Mouse (Mus musculus): ENCODE results near the gene Slc25a36.

Gene Slc25a36

DNA sequence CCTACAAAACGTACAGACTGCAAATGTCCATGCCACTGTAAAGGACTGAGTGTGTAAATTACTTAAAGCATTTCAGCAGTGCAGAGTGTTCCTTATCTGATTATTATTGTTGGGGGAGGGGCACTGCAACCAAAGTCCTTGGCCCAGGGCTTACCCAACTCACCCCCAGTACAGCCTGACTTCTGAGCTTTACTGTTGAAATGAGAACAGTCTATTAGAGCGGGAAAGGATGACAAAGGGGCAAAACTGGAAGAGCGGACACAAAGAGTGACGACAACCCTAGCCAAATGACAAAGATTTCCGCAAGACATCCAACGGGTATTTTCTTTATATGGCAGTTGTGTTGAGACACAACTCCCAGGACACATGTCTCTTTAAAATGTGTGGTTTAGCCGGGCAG lies 1.3 kb upstream of the Slc25a36 start:
- no peak for DNase-seq (ENCODE audit: low spot score in 2 of 2)

DNA sequence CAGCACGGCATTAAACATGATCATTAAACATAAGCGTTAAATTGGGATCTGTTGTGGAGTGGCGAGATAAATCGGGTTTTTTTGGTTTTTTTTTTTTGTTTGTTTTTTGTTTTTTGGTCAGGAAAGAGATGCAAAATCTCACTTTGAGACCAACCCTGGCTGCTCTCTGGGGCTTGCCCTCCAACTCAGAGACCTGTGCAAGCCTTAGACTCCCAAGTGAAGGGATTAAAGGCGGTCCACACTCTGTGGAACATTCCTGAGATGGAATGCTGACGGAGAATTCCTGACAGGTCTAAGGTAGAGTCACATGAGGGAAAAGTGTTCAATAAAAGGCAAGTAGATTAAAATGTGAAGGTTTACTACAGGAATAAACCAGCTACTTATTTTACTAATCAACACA lies 549 bp upstream of the Slc25a36 start:
- no peak for DNase-seq (ENCODE audit: low spot score in 2 of 2)

DNA sequence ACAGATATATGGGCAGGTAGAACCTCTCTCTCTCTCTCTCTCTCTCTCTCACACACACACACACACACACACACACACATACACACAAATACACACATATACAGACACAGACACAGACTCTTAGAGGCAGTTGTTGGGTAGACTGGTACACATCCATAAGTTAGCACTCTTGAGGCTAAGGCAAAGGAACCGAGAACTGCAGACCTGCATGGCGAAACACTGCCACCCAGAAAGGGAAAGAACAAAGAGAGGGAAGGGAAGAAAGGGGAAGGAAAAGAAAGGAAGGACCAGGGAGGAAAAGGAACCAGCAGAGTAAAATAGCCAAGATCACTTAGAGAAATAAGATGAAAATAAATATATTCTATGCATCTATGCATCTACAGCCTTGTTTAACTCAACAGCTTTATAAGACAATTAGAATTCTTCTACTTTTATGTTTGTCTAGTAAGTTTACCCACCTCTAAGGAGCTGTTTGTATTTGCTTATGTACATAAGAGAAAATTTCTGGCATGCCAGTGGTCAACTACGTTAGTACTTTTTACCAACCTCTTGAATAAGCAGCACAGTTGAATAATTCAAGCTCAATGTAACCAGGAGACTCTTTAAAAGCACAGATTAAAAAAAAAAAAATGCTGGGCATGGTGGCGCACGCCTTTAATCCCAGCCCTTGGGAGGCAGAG lies 4.3 kb downstream of the Slc25a36 start:
- no peak for DNase-seq (ENCODE audit: low spot score in 2 of 2)

DNA sequence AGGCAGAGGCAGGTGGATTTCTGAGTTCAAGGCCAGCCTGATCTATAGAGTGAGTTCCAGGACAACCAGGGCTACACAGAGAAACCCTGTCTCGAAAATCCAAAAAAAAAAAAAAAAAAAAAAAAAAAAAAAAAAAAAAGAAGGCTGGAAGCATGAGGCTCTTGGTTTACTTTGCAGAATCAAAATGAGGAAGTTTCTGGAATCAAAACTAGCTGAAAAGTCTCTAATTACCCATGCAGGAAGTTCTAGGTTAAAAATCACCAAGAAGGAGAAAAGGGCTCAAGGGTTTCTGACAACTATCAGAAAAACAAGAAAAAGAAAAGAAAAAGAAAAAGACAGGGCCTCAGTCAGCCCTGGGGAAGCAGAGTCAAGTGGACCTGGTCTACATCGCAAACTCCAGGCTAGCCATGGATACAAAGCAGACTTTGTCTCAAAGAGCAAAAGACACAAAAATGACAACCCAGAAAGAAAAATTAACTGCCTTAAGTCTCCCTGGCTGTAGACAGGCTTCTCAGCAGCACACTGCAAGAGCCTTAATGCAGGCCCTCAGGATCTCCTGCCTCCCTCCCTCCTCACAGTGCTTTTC lies 5.5 kb downstream of the Slc25a36 start:
- DNase-seq (ENCODE audit: low spot score in 2 of 2) = no peak

DNA sequence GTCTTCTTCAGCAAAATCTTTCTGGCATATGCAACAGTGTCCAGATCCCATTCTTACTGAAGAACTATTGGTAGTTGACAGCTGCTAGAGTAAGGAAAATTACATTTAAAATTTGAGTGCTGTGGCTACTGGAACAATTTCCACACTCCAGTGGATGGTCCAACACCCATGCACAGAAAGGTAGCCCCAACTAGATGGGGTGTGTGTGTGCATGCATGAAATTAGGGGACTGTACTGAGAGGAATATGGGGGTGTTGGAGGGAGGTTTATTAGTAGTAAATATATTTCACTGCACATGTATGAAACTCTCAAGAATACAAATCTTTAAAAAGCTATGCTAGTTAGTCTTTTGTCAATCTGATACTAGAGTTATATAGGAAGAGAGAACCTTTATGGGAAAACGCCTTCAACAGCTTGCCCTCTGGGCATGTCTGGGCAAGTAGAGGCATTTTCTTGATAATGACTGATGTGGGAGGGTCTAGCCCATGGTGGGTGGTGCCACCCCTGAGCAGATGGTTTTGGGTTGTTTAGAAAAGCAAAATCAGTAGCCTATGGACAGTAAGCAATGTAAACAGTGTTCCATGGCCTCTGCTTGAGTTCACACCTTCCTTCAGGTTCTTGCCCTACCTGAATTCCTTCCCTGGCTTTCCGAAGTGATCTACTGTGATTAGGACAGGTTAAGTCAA lies 7.4 kb downstream of the Slc25a36 start:
- DNase-seq (ENCODE audit: low spot score in 2 of 2) = no peak

DNA sequence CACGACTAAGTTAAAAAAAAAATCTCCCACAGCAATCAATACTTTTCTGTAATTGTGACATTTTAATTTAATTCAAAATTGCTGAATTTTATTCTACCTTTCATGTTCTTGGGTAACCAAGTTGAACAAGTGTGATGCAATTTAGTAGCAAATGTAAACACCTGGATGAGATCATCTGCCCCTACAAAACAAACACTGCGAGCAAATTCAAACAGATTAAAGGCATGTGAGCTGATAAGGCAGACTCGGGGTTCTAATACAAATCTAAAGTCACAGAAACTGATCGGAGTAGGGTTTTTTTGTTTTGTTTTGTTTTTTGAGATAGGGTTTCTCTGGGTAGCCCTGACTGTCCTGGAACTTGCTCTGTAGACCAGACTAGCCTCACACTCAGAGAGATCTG lies 12.0 kb downstream of the Slc25a36 start:
- no peak for DNase-seq (ENCODE audit: low spot score in 2 of 2)

DNA sequence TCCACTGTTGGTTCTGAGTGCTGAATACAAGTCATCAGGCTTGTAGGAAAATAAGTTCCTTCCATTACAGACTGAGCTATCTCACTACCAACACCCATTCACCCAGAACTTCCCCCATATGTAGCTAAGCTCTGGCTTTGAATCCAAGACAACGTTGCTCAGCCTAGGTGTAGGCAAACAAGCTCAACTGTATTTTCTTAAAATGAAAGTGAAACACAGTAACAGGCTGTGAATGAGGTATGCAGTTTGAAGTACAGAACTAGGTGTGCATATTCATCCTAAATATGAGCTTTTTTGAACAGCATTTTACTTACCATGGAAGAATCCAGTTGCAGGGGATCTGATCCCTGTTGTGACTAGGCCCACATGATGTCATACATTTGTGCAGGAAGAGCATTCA lies 14.8 kb downstream of the Slc25a36 start:
- DNase-seq (ENCODE audit: low spot score in 2 of 2) = no peak

DNA sequence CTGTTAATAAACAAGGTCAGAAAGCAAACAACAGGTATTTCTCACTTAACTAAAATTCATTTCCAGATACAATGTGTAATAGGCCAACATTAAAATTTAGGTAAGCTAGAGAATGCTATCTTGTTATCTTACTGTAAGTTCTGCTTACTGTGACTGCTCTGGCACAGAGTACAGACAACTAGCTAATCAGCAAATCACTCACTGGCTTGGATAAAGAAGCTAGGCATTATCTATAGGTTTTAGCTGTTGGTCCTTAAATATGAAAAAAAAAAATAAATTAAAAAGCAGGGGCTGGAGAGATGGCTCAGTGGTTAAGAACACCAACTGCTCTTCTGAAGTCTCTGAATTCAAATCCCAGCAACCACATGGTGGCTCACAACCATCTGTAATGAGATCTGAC lies 23.1 kb downstream of the Slc25a36 start:
- no peak for DNase-seq (ENCODE audit: low spot score in 2 of 2)

DNA sequence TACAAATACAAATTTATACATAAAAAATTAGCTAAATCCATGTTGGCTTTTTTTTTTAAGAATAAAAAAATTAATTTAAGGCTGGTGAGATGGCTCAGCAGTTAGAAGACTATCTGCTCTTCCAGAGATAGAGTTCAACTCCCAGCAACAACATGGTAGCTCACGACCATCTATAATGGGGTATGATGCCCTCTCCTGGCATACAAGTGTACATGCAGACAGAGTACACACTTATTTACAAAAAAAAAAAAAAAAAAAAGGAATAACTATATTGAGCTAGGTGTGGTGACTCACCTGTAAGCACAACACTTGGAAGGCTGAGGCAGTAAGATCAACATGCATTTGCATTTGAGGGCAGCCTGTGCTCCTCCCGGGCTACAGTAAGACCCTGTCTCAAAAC lies 26.3 kb downstream of the Slc25a36 start:
- no peak for DNase-seq (ENCODE audit: low spot score in 2 of 2)

DNA sequence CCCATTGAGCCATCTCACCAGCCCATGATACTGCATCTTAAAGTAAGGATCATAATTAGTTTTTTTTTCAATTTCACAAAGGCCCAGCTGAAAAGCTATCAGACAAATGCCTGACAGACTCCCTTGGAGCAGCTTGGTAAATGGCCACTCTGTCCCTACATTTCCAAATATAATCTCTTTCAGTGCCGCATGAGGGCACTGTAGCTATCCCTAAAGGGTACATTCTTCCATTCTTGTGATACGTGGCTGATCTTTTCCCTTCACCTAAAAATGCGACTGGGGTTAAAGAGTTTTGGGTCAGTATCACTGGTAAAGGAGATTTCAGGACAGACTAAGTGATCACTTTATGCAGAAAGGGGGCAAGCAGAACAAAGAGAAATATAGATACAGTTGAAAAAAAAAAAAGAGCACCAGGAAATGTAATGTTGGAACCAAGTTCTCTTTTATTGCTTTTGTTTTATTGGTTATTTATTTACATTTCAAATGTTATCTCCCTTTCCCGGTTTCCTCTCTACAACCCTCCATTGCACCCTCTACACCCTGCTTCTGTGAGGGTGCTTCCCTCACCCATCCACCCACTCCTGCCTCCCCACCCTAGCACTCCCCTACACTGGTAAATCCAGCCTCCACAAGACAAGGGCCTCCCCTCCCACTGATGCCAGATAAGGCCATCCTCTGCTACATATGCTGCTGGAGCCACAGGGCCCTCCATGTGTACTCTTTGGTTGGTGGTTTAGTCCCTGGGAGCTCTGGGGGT lies 29.7 kb downstream of the Slc25a36 start:
- no peak for DNase-seq (ENCODE audit: low spot score in 2 of 2)

DNA sequence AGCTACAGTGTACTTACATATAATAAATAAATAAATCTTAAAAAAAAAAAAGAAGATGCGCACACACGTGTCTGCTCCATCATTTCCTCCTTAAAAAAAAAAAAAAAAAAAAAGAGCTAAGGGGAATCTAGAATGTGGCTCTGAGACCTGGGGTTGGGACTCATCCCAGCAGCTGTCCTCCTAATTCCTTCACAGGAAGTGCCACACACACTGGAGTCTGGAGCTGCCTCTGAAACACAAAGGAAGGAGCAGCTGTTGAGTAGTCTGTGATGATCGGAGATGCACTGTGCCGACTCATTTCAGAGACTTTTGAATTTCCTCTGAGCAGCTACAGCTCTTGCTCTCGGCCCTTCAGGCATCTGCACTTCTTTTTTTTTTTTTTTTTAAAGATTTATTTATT lies 41.0 kb downstream of the Slc25a36 start:
- no peak for DNase-seq (ENCODE audit: low spot score in 2 of 2)

DNA sequence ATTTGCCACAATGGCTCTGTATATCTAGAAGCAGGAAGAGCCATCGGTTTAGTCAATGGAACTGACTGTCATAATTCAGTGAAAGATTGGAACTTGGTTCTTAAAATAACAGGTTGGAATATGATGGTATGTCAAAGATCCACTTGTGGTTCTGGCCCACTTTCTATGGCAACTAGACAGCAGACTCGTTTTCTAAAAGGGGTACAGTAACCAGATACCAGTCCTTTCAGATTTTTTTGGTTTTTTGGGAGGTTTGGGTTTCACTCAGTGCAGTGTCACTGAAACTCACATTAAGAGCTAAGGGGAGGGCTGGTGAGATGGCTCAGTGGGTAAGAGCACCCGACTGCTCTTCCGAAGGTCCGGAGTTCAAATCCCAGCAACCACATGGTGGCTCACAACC lies 41.5 kb downstream of the Slc25a36 start:
- no peak for DNase-seq (ENCODE audit: low spot score in 2 of 2)

DNA sequence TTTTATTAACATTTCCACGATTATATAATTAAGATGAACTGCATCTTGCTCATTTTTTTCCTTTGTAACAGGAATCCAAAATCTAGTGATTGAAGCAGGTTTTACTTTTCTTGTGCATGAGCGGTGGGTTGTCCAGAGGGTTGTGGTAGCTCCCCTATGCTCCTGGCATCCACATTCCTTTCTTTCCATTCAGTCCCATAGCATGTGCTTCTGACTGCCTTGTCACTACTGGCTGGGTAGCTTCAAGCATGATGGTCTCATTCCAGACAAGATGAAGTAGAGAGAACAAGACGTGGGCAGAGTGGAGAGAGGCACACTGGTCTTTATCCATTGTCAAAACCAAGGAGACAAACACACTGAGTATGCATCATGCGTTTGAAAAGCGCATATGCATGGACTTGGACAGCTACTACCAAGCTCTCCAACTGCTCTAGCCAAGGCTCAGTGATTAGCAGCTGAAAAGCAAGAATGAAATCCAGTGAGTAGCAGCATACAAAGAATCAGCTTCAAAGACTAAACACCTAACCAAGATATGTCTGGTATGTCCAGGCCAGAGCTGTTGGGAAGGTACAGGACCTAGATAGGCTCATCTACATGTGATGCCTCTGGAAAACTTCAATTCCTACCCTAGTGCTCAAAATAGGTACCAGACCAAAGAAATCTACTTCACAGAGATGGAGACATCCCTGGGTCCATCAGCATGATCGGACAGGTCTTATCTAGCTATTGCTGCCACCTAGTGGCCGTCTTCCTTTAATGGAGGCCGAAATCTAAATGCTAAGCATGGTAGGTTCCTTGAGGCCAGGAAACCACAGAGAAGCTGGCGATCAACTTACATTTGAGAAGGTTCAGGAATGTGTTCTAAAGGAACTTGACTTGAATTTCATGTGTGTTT lies 42.5 kb downstream of the Slc25a36 start:
- peak; percentile 91 to 93 for DNase-seq (ENCODE audit: low spot score in 2 of 2)

DNA sequence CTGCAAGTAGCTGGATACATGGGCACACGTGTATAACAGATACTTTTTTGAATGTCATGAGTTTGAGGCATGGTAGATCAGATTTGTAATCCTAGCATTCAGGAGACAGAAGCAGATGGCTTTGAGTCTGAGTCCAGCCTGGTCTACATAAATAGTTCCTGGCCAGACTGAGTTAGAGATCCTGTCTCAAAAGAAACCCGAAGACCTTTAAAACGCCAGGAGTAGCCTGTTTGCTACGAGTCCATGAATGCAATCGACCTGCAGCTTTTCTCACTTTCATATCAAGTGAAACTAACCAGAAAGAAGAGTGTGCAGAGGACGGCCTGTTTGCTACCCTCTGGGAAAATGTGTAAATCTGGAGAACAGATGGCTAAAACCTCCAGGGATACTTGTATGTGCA lies 43.2 kb downstream of the Slc25a36 start:
- no peak for DNase-seq (ENCODE audit: low spot score in 2 of 2)

DNA sequence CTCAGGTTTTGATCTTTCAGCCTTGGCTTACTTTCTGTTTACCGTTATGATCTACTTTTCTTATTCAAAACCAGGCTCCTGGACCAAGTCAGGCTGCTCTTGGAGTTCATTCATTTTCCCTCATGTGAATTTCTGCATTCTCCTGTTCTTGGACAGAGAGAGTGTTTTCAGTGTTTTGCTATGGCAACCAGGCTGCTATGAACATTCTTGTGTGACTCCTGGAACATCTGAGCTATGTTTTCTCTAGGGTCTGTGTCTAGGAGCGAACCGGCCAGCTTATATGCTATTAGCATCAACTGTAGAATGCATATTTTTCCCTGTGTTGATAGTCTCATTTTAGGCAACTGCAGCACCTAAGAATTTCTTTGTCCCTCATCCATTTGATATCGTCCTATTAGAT lies 45.1 kb downstream of the Slc25a36 start:
- DNase-seq (ENCODE audit: low spot score in 2 of 2) = no peak

DNA sequence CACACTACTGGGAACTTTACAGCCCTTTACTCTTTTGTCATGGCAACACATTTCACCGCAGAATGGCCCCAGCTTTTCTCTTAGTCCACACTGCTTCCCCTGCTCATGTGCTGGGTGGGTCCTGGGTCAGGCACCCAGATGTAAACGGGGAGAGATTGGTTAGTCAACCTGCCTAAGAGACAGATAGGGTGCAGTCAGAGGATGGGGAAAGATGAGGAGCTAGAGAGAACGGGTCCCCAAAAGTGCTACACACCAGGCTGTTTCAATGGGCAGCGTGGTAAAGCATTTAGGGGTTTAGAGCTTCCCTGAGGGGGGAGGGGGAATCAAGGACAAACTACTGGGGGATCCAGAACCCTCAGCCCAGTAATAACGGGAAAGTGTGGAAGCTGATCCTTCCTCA lies 45.7 kb downstream of the Slc25a36 start:
- no peak for DNase-seq (ENCODE audit: low spot score in 2 of 2)

DNA sequence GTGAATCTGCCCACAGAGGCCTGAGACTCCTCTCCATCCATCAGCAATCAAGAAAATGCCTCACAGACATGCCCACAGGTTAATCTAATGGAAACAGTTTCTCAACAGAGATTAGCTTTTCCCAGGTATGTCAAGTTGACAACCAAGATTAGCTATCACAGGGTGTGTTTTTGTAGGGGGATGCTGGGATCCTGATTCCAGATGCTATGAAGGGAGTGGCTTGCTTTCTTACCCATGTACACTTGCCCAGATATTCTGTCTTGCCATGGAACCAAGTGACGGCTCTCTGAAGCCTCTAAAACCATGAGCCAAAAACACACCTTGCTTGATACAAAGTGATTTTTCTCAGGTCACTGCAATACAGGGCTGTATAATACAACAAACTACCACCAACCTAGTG lies 46.8 kb downstream of the Slc25a36 start:
- DNase-seq (ENCODE audit: low spot score in 2 of 2) = no peak

DNA sequence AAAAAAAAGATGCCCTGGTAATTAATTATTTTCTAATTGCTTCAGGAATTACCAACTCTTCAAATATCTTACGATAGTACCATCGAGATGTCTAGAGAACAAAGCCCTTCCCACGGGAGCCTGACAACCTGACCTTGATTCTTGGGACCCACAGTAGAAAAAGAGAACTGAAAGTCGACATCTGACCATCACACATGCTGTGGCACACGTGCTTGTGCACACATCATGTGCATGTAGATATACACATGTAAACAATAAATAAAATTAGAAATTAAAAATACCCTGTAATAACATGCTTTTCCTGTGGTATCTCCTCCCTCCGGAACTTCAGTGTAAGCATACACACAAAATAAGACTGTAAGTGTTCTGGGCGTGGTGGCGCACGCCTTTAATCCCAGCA lies 49.3 kb downstream of the Slc25a36 start:
- DNase-seq (ENCODE audit: low spot score in 2 of 2) = no peak

DNA sequence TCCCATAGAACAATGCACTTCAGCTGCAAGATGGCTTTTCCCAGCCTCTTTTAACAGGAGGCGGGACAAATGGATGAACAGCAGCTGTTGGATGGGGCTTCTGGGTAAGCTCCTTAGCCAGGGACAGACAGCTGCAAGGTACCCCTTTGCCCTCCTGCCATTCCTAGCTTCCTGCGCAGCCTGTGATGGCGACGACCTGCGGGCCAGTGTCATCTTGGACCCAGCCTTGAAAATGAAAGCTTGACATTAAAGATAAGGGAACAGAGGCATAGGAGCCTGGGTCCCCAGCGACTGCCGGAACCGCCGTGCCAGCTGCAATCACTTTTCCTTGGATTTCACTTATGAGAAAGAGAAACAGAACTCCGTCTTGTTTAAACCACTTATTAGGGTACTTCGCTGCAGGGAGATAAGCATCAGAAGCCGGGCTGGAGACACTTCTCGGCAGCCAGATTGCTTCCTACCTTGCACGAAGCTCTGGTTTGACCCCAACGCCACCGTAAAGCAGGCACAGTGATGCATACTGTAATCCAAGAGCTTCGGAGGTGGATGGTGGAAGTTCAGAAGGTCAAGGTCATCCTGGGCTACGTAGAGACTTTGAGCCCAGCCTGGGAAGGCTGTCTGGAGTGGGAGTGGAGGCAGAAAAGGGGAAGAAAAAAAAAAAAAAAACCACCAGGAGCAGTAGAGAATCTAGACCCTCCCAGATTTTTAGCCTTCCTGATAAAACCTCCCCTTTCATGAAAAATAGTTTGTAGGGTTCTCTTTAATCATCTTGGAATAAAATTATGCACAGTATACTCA lies 54.2 kb downstream of the Slc25a36 start:
- no peak for DNase-seq (ENCODE audit: low spot score in 2 of 2)

DNA sequence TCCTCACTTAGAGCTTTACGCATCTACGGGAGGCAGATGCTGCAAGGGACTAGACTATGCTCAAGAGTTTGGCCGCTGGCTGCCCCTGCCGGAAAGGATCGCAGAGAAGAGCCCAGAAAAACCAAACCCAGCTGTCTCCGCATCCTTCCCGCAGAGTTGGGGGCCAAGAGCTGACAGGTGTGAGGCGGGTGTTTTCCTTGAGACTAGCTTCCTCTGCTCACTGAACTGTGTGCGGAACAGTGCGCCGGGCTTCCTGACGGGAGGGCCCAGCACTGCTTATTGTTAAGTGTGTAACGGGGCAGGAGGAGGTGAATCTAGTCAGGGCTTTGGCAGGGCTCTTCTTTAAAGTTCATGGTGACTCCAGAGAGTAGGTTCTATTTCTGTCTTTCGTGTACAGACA lies 55.1 kb downstream of the Slc25a36 start:
- no peak for DNase-seq (ENCODE audit: low spot score in 2 of 2)

DNA sequence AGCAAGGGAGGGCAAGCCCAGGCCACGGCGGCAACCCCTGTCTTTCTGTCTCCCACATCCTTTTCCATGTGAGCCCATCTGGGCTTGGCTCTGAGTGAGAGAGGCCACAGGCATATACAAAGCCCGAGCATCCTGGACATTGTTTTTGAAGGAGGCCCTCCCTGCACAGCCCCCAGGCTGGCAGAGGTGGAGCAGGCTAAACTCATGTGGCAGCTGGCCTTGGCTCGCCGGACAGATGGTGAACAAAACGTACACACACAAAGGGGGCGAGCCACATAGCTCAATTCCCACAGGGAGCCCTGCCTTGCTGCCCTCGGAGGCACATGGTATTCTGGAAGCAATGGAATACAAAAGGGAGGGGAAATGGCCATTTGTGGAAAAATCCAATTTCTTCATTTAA lies 59.8 kb downstream of the Slc25a36 start:
- no peak for DNase-seq (ENCODE audit: low spot score in 2 of 2)

All from right cerebral cortex, adult 2 months (tissue).